ENCODE assay signal across 9 mouse cellular contexts in genomic region chr6:24662483-24662882, GRCm38 (mm10). TPM values are rescaled to one million over a fixed set of nuclear protein-coding genes. Genes with fewer than 3 reads are reported as not detected.
DNase-seq lines count a peak whose midpoint lies in the region; ATAC-seq and TF ChIP-seq lines count a peak whose summit lies in the region.
"Had no signal": no experiment of that assay in that cellular context is flagged by ENCODE, and none has a peak within 500 bp of the region (broad histone marks: within the 10 kb centered on the region; RNA-seq: fewer than 3 reads in every experiment).

No protein-coding gene starts in this region.

- peak overlapping the region; percentile 10; the same call in 1 of the 2 replicates for H3K4me3 ChIP-seq in limb, embryonic 13.5 days
- H3K4me3 ChIP-seq in limb, embryonic 10.5 days: no peak overlapping the region
- no peak overlapping the region for H3K4me3 ChIP-seq in embryonic facial prominence, embryonic 15.5 days (replicated peaks)
- peak overlapping the region; percentile 13; the same call in 1 of the 2 replicates for H3K4me3 ChIP-seq in hindbrain, postnatal 0 days (ENCODE audit: low read length)
- peak overlapping the region; percentile 18; the same call in 1 of the 2 replicates for H3K4me3 ChIP-seq in neural tube, embryonic 13.5 days

- TF ChIP-seq CTCF in hindbrain, postnatal 0 days (IDR thresholded peaks at IDR 0.05; ENCODE audit: low read depth): no peak

- H3K36me3 ChIP-seq in limb, embryonic 13.5 days: no peaks in the 10 kb centered on the region
- peaks cover 19% of the 10 kb centered on the region for H3K36me3 ChIP-seq in limb, embryonic 10.5 days
- no peaks in the 10 kb centered on the region for H3K36me3 ChIP-seq in embryonic facial prominence, embryonic 15.5 days
- H3K36me3 ChIP-seq in hindbrain, postnatal 0 days (ENCODE audit: insufficient read depth, low read length): no peaks in the 10 kb centered on the region
- no peaks in the 10 kb centered on the region for H3K36me3 ChIP-seq in neural tube, embryonic 13.5 days

- peak overlapping the region; percentile 45 for H3K4me2 ChIP-seq in limb, embryonic 13.5 days (replicated peaks)
- H3K4me2 ChIP-seq in embryonic facial prominence, embryonic 15.5 days (replicated peaks): 0 out of 2 replicates have a peak overlapping the region, but pooled peaks have one; percentile 63
- H3K4me2 ChIP-seq in hindbrain, postnatal 0 days (ENCODE audit: low read depth, low read length): peak overlapping the region; percentile 85
- H3K4me2 ChIP-seq in neural tube, embryonic 13.5 days: peak overlapping the region; percentile 96

- no peak overlapping the region for H3K27ac ChIP-seq in limb, embryonic 13.5 days
- no peak overlapping the region for H3K27ac ChIP-seq in limb, embryonic 10.5 days
- H3K27ac ChIP-seq in embryonic facial prominence, embryonic 15.5 days (replicated peaks): no peak overlapping the region
- H3K27ac ChIP-seq in hindbrain, postnatal 0 days: no peak overlapping the region
- no peak overlapping the region for H3K27ac ChIP-seq in neural tube, embryonic 13.5 days (replicated peaks)

- no peak for ATAC-seq in limb, embryonic 13.5 days (ENCODE audit: low FRiP score, low read depth)
- ATAC-seq in embryonic facial prominence, embryonic 15.5 days (ENCODE audit: insufficient number of reproducible peaks, low FRiP score, low TSS enrichment, low read depth): no peak
- no peak for ATAC-seq in hindbrain, postnatal 0 days
- no peak for ATAC-seq in neural tube, embryonic 13.5 days (ENCODE audit: low read depth)

- peak overlapping the region; percentile 35; the same call in 1 of the 2 replicates for H3K9ac ChIP-seq in limb, embryonic 13.5 days
- H3K9ac ChIP-seq in embryonic facial prominence, embryonic 15.5 days: no peak overlapping the region
- no peak overlapping the region for H3K9ac ChIP-seq in hindbrain, postnatal 0 days (replicated peaks; ENCODE audit: low read length)
- no peak overlapping the region for H3K9ac ChIP-seq in neural tube, embryonic 13.5 days

- no peak for DNase-seq in limb, embryonic 10.5 days (ENCODE audit: low spot score)
- no peak for DNase-seq in hindbrain, postnatal 0 days (ENCODE audit: low spot score)
- DNase-seq in frontal cortex, postnatal 14 days (ENCODE audit: low spot score in 2 of 2): no peak
- no peak for DNase-seq in right cerebral cortex, adult 18-20 months
- DNase-seq: adrenal gland, postnatal 25 days; thymus, postnatal 36 days had no signal

- H3K4me1 ChIP-seq in limb, embryonic 13.5 days: peaks cover 11% of the 10 kb centered on the region
- peaks cover 14% of the 10 kb centered on the region; the same call in 1 of the 2 replicates for H3K4me1 ChIP-seq in limb, embryonic 10.5 days
- H3K4me1 ChIP-seq in embryonic facial prominence, embryonic 15.5 days: no peaks in the 10 kb centered on the region; the same call in 1 of the 2 replicates
- H3K4me1 ChIP-seq in hindbrain, postnatal 0 days (ENCODE audit: insufficient read depth, low read length): peaks cover 4% of the 10 kb centered on the region; the same call in 1 of the 2 replicates
- H3K4me1 ChIP-seq in neural tube, embryonic 13.5 days (replicated peaks): peaks cover 28% of the 10 kb centered on the region

- no peaks in the 10 kb centered on the region for H3K9me3 ChIP-seq in limb, embryonic 13.5 days
- H3K9me3 ChIP-seq in limb, embryonic 10.5 days (replicated peaks): no peaks in the 10 kb centered on the region
- no peaks in the 10 kb centered on the region for H3K9me3 ChIP-seq in embryonic facial prominence, embryonic 15.5 days (replicated peaks)
- H3K9me3 ChIP-seq in hindbrain, postnatal 0 days (ENCODE audit: low read length): no peaks in the 10 kb centered on the region
- H3K9me3 ChIP-seq in neural tube, embryonic 13.5 days: no peaks in the 10 kb centered on the region

- no peaks in the 10 kb centered on the region for H3K27me3 ChIP-seq in limb, embryonic 13.5 days
- no peaks in the 10 kb centered on the region for H3K27me3 ChIP-seq in limb, embryonic 10.5 days (ENCODE audit: low read depth, poor library complexity, severe bottlenecking)
- no peaks in the 10 kb centered on the region for H3K27me3 ChIP-seq in embryonic facial prominence, embryonic 15.5 days
- no peaks in the 10 kb centered on the region for H3K27me3 ChIP-seq in hindbrain, postnatal 0 days (ENCODE audit: insufficient read depth, low read length)
- H3K27me3 ChIP-seq in neural tube, embryonic 13.5 days: no peaks in the 10 kb centered on the region

- WGBS in limb, embryonic 13.5 days: 78% methylated on average over 4 of the region's 4 CpGs
- WGBS in limb, embryonic 10.5 days: 89% methylated on average over 4 of the region's 4 CpGs
- WGBS in embryonic facial prominence, embryonic 15.5 days: 65% methylated on average over 4 of the region's 4 CpGs
- 59% methylated on average over 4 of the region's 4 CpGs for WGBS in hindbrain, postnatal 0 days
- 74% methylated on average over 4 of the region's 4 CpGs for WGBS in neural tube, embryonic 13.5 days

RNA-seq across cellular contexts. Expression of gene Wasl, which starts 2.3 kb away (rescaled TPM):
- polyA plus RNA-seq in limb, embryonic 13.5 days (2015; fragmentation: Nextera tagmentation; extraction: Ambion mirVana): 71.1 and 78.2 TPM in 2 replicates
- 58.4 and 59.0 TPM in 2 replicates for polyA plus RNA-seq in limb, embryonic 10.5 days (2016; fragmentation: Nextera tagmentation; extraction: Ambion mirVana)
- polyA plus RNA-seq in embryonic facial prominence, embryonic 15.5 days (2015; fragmentation: Nextera tagmentation; extraction: Ambion mirVana): 67.5 and 76.6 TPM in 2 replicates
- total RNA-seq in hindbrain, postnatal 0 days (2014; rRNA removed): 20.0 and 20.9 TPM in 2 replicates
- polyA plus RNA-seq in hindbrain, postnatal 0 days (2015; fragmentation: Nextera tagmentation; extraction: Ambion mirVana): 57.4 and 61.0 TPM in 2 replicates
- 50.1 and 63.0 TPM in 2 replicates for polyA plus RNA-seq in neural tube, embryonic 13.5 days (2015; fragmentation: Nextera tagmentation; extraction: Ambion mirVana)

Comparison
In these comparisons a context has a peak if more than half of its experiments do, and no peak if none do; other contexts are left out.
1. H3K4me3 ChIP-seq: peak in limb, embryonic 13.5 days (single experiment), hindbrain, postnatal 0 days (single experiment) and neural tube, embryonic 13.5 days (single experiment); none in limb, embryonic 10.5 days (single experiment) and embryonic facial prominence, embryonic 15.5 days (single experiment).
2. H3K4me2 ChIP-seq: peak in every context shown above with its lines; median percentile 96 in neural tube, embryonic 13.5 days; 85 in hindbrain, postnatal 0 days; 63 in embryonic facial prominence, embryonic 15.5 days; 45 in limb, embryonic 13.5 days.